Mouse (Mus musculus) adrenal gland, adult 18-20 months (tissue): ENCODE data around the gene Ly6g6c. TPM values are rescaled to one million over a fixed set of nuclear protein-coding genes. Genes with fewer than 3 reads are reported as not detected.
"Not testable (repeated sequence)": the region's sequence is repeated elsewhere in the genome, so short reads cannot be mapped to it uniquely, and the experiment has no call there.

Experiments
- DNase-seq, 2 experiments: peaks; one replicate each; pipeline ENCODE4 v3.0.0; 2021 to 2022; ENCODE audit warnings: low spot score in 2 of 2
- total RNA-seq, 2 experiments: library from RNA; stranded (reverse); gene quantifications; 1 replicate in 1 of 2; 2 replicates in 1 of 2; pipeline ENCODE4 v1.2.3; 2021

The Ly6g6c gene
- total RNA-seq, 2 experiments from 2014 or later, result not detected

DNA sequence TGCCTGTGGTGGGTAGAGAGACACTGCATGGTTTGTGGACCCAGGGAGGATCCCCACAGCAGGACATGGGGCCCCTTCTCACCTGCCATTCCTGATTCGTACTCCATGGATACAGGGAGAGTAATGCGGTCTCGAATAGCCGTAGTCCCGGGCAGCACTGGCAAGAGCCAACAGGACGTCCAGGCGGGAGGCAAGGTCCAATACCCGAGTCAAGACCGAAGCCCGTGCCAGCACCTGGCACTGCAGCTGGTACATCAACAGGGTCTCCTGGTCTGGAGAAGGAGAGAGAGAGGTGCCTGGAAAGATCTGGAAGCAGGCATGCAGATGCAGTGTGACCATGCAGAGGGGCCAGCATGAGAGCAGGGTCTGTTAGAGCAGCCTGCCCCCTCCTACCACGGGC lies 33.9 kb upstream of the Ly6g6c start:
- no peak for DNase-seq

GRCm38 (mm10) chr17:35031880-35032279 lies 33.3 kb upstream of the Ly6g6c start:
- DNase-seq, result no peak

GRCm38 (mm10) chr17:35032323-35032870 lies 32.8 kb upstream of the Ly6g6c start:
- DNase-seq, result no peak

DNA sequence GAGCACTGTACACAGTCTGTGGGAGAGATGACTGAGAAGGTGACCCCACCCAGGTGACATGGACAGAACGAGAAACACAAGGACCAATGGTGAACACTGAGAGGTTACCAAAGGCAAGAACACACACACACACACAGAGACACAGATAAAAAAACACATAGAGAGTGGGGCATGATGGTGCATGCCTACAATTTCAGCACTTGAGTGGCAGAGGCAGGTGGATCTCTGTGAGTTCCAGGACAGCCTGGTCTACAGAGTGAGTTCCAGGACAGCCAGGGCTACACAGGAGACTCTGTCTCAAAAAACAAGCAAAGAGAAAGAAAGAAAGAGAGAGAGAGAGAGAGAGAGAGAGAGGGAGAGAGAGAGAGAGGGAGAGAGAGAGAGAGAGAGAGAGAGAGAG lies 31.5 kb upstream of the Ly6g6c start:
- DNase-seq, result not testable (repeated sequence)

DNA sequence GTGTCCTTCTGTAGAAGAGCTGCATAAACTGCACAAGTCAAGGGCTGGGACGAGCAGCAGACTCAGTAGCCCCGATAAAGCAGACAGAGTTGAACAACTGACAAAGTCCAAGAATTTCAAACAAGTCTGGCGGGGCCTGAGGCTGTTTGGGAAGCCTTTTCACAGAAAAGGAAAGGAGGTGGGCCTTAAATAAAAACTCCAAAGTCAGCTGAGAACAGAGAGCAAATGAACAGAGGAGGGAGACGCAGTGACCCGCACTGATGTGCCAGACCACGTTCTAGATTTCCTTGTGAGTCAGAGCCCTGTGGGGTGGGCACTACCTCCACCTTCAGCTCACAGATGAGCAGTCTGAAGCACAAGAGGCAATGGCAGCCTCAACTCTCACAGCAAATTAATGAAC lies 30.3 kb upstream of the Ly6g6c start:
- no peak for DNase-seq

DNA sequence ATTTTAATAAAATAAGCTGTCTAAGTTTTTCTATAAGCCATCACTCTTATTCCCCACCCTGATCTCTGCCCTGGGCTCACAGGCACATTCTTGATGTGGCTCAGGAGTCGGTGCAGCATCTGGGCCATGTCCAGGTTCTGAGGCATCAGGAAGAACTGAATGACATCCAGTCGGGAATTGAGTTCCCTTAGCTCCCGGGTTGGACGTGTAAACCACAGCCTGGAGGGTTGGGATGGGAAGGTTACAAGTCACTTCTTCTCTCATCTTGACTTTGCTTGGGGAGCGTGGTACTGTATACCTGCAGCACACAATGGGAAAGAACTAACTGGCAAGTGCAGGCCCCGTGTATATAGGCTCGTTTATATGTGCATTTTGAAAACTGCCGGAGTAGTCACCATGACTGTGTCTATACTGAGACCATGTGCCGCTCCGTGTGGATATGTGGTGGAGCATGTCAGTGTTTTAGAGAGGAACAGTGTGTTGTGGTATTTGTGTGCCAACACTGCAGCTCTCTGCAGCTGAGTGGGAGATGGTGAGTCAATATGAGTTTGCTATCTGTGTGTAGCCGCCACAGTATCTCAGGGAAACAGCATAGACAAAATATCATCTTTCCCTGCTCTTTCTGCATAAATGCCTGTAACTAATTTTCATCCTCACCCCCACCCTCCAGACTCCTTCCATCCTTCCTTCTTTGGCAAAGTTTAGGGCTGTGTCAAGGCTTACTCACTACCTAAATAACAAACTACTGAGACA lies 25.9 kb upstream of the Ly6g6c start:
- no peak for DNase-seq

DNA sequence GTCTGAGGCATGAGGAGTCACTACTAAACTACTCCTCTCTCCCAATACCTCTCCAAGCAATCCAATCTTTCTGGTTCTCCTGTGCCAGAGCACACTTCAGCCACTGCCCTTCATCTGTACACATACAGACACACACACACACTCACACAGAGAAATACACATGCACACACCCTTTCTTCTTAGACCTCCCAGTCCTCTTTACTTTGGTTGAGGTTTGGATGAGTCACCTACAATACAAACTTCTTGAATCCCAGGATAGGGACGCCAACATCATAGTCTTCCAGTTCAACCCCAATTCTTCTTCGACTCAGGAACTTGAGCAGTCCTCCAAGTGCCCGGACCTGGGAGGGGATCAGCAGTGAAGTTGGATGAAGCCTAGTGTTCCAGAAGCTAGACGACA lies 21.4 kb upstream of the Ly6g6c start:
- DNase-seq, result no peak

- DNase-seq, result no peak
Observed at GRCm38 (mm10) chr17:35044904-35045806, 20.0 kb upstream of the Ly6g6c start.

DNA sequence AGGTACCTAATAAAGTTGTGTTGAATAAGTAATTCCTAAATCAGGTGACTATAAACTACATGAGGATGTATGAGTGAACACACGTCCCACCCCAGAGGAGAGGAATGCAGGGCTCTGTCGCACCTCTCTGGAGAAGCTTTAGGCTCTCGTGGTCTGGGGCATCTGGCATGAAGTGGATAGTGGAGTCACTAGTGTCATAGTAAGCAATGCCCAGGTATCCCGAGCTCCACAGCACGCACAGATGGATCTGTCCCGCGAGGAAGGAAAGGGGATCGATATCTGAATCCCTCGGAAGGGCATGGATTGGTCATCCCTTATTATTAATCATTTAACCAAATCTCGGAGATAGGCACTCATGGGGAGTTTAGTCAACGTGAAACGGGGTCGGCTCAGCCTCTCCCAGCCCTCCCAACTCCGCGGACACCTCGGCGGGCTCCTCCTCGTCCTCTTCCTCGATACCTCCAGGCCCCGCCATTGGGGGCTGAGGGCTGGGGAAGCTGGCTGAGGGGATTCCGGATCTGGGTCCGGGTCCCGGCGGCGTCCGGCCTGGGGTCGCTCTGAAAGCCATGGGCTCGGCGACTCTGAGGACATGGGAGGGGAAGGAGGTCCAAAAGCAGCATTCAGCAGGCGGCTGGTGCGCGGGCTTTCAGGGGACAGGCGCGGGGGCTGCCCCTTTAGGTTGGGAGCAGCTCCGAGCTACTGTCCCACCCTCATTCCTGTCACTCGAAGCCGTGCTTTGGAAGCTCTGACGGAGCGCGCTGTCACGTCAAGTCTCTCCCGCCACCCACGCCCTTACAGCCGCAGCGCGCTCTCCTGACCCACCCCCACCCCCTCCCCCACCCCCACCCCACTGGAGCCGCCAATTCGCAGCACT lies 19.1 kb upstream of the Ly6g6c start:
- DNase-seq, result no peak

GRCm38 (mm10) chr17:35046681-35047455 lies 18.3 kb upstream of the Ly6g6c start, which contains the start of gene Msh5:
Gene Msh5, minus strand, starts transcription at chr17:35046745.
- DNase-seq, result peak; percentile 90 to 91

DNA sequence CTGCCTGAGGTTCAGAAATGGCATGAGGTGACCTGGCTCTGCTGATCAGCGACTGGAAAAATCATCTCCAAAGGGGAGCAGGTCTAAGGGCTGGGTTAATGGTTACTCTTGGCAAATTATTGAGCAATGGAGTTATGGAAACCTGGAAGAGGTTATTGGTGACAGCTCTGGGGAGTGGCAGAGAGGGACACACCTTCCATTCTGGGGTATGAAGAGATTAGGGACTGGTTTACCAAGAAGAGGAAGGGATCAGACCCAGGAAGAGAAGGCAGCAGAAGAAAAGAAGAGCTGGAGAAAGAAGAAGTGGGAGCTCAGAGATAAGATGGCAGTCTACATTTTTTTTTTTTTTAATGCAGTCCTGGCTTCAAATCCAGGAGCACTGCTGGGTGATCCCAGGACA lies 17.5 kb upstream of the Ly6g6c start:
- no peak for DNase-seq

- no peak for DNase-seq
Observed at GRCm38 (mm10) chr17:35048149-35048931, 16.8 kb upstream of the Ly6g6c start.

DNA sequence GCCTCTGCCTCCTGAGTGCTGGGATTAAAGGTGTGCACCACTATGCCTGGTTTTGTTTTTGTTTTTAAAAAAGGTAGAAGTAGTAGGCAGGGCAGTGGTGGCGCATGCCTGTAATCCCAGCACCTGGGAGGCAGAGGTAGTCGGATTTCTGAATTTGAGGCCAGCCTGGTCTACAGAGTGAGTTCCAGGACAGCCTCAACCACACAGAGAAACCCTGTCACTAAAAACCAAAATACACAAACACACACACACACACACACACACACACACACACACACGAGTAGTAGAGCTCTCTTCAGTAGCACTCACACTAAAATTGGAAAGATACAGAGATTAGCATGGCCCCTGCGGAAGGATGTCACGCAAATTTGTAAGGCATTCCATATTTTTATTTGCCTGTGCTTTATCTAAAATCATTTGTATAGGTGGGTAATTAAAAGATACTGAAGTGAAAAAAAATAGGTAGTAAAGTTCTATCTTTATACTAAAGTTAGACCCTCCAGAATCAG lies 16.2 kb upstream of the Ly6g6c start:
- DNase-seq, result no peak

GRCm38 (mm10) chr17:35049561-35050016 lies 15.6 kb upstream of the Ly6g6c start, which contains the start of gene Clic1:
Gene Clic1, plus strand, starts transcription at chr17:35049966.
- DNase-seq, result peak in 1 of 2 experiments; percentile 50

- peak; percentile 68 to 72 for DNase-seq
Observed at GRCm38 (mm10) chr17:35050126-35050750, 14.9 kb upstream of the Ly6g6c start.

GRCm38 (mm10) chr17:35051156-35052086 lies 13.8 kb upstream of the Ly6g6c start:
- peak; percentile 50 to 63 for DNase-seq

- no peak for DNase-seq
Observed at GRCm38 (mm10) chr17:35052271-35052798, 12.9 kb upstream of the Ly6g6c start.
